Mouse (Mus musculus): Measurements from ENCODE around the gene Xntrpc. TPM values are rescaled to one million over a fixed set of nuclear protein-coding genes. Genes with fewer than 3 reads are reported as not detected.

The Xntrpc gene
- total RNA-seq, 1 experiment from 2014 or later = 1.5 TPM

- no peak for DNase-seq
Measured at GRCm38 (mm10) chr7:102081784-102082183, 16.3 kb downstream of the Xntrpc start.

GRCm38 (mm10) chr7:102082816-102083215 is 17.3 kb downstream of the Xntrpc start, which contains the start of gene Trpc2:
Trpc2 (plus strand) TSS chr7:102083116.
- no peak for DNase-seq

GRCm38 (mm10) chr7:102084041-102084696 is 18.7 kb downstream of the Xntrpc start:
- DNase-seq = no peak

GRCm38 (mm10) chr7:102087336-102087735 is 21.8 kb downstream of the Xntrpc start:
- DNase-seq = no peak

GRCm38 (mm10) chr7:102099760-102100661 is 34.5 kb downstream of the Xntrpc start:
- DNase-seq = no peak

GRCm38 (mm10) chr7:102100868-102101267 is 35.4 kb downstream of the Xntrpc start:
- no peak for DNase-seq

GRCm38 (mm10) chr7:102101487-102101886 is 36.0 kb downstream of the Xntrpc start, which contains the start of gene Art1:
Art1 (plus strand) TSS chr7:102101743.
- DNase-seq = no peak

GRCm38 (mm10) chr7:102102241-102102640 is 36.7 kb downstream of the Xntrpc start:
- DNase-seq = no peak

- peak; percentile 43 for DNase-seq
Measured at GRCm38 (mm10) chr7:102102696-102103095, 37.2 kb downstream of the Xntrpc start.

- DNase-seq = no peak
Measured at GRCm38 (mm10) chr7:102103555-102103954, 38.0 kb downstream of the Xntrpc start.

GRCm38 (mm10) chr7:102104126-102104525 is 38.6 kb downstream of the Xntrpc start:
- no peak for DNase-seq

- DNase-seq = peak; percentile 27
Measured at GRCm38 (mm10) chr7:102106700-102107141, 41.2 kb downstream of the Xntrpc start.

GRCm38 (mm10) chr7:102108206-102108605 is 42.7 kb downstream of the Xntrpc start:
- DNase-seq = no peak

GRCm38 (mm10) chr7:102109171-102109570 is 43.7 kb downstream of the Xntrpc start, which contains the start of gene Art5:
Art5 (minus strand) TSS chr7:102109489.
- DNase-seq = no peak

- no peak for DNase-seq
Measured at GRCm38 (mm10) chr7:102109746-102110145, 44.2 kb downstream of the Xntrpc start.

GRCm38 (mm10) chr7:102113151-102113729 is 47.7 kb downstream of the Xntrpc start:
- peak; percentile 49 for DNase-seq

GRCm38 (mm10) chr7:102116579-102117331 is 51.2 kb downstream of the Xntrpc start, which contains the start of gene Chrna10:
Chrna10 (minus strand) TSS chr7:102116828.
- DNase-seq = no peak

- no peak for DNase-seq
Measured at GRCm38 (mm10) chr7:102117382-102117781, 51.9 kb downstream of the Xntrpc start.

GRCm38 (mm10) chr7:102120326-102120725 is 54.8 kb downstream of the Xntrpc start:
- no peak for DNase-seq

GRCm38 (mm10) chr7:102132395-102132794 is 66.9 kb downstream of the Xntrpc start:
- no peak for DNase-seq

GRCm38 (mm10) chr7:102137464-102137863 is 72.0 kb downstream of the Xntrpc start:
- peak; percentile 56 for DNase-seq

GRCm38 (mm10) chr7:102137898-102138297 is 72.4 kb downstream of the Xntrpc start:
- no peak for DNase-seq

Measured in adrenal gland, postnatal 14 days (tissue).